Mouse (Mus musculus): ENCODE measurements around the gene Rab8b. TPM values are rescaled to one million over a fixed set of nuclear protein-coding genes. Genes with fewer than 3 reads are reported as not detected.

The Rab8b gene
- total and polyA plus RNA-seq, 2 experiments from 2014 or later, result 25.9 to 27.1 TPM

DNA sequence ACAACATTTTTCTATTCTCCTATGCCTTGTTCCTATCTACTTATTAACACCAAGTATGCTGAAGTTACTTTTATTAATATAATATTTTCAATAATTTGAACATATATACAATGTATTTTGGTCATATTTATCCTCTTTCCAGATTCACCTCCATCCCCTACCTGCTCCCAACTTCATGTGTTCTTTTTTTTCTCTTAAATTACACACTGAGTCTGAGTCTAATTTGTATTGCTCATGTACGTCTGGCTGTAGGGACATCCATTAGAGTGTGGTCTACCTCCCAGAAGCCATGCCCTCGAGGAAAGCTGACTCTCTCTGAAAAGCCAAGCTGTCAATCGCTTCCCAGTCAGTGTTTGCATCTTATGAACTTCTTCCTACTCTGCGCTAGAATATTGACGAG, 122.7 kb downstream of the Rab8b start, which contains the start of gene Gm10647:
Gene Gm10647, plus strand, starts transcription at position 301 of the 400 bp plus-strand sequence.
- H3K4me3 ChIP-seq (ENCODE audit: low read length), result peak within 1 kb of the TSS; percentile 79
- H3K27me3 ChIP-seq (ENCODE audit: insufficient read depth, low read length), result no peaks in the 10 kb centered on the region
- peak within 1 kb of the TSS; percentile 89 for H3K27ac ChIP-seq
- H3K9ac ChIP-seq (replicated peaks; ENCODE audit: low read length), result peak within 1 kb of the TSS; percentile 71
- H3K9me3 ChIP-seq (ENCODE audit: low read length), result no peaks in the 10 kb centered on the region
- peak within 1 kb of the TSS; percentile 64 for H3K4me2 ChIP-seq (ENCODE audit: low read depth, low read length)
- H3K36me3 ChIP-seq (ENCODE audit: insufficient read depth, low read length), result no peaks in the 10 kb centered on the region
- no peak for DNase-seq (ENCODE audit: low spot score)
- 75% methylated on average over 5 of the region's 5 CpGs for WGBS
- no peaks in the 10 kb centered on the region for H3K4me1 ChIP-seq (ENCODE audit: insufficient read depth, low read length)
- ATAC-seq, result no peak
- no peak for TF ChIP-seq CTCF (IDR thresholded peaks at IDR 0.05; ENCODE audit: low read depth)

DNA sequence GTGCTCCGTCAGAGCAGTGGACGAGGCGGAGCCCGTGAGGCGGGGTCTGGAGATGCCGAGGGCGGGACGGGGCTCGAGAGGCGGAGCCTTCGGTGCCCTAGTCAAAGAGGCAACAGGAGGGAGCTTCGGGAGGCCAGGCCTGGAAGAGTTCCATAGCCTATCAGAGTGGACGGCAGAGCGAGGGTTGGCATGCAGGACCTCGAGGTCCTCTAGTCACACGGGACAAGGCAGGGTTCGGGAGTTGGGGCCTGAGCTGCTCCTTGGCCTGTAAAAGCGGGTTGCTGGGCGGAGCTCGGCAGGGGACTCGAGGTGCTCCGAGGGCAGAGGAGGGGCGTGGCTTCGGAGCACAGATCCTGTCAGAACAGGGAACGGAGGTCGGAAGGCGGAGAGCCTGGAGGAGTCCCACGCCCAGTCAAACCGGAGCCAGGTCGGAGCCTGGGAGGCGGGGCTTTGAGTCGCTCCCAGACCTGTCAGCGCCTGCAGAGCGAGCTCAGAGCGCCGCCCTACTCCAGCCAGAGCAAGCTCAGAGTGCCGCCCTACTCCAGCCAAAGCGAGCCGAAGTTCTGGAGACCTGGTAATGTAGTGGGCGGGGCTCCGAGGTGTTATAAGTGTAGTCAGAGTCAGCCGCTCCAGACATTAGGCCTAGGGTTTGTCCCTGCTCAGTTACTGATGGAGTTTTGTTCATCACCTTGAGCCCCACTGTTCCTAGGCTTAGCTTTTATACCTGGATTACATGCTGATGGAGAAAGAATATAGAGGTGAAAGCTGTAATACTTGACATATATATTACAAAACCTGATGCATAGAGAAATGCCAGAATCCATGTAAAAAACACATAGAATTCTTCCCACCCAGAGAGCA, 123.8 kb downstream of the Rab8b start, which contains the start of gene Aph1b:
Gene Aph1b, minus strand, starts transcription at position 27 of the 861 bp plus-strand sequence.
- Histone ChIP-seq H3K36me3 (ENCODE audit: insufficient read depth, low read length) (no peaks in the 10 kb centered on the region), H3K27ac (peak within 1 kb of the TSS; percentile 89), H3K4me3 (ENCODE audit: low read length) (peak within 1 kb of the TSS; percentile 79), H3K9ac (replicated peaks; ENCODE audit: low read length) (peak within 1 kb of the TSS; percentile 71), H3K9me3 (ENCODE audit: low read length) (no peaks in the 10 kb centered on the region), H3K4me2 (ENCODE audit: low read depth, low read length) (peak within 1 kb of the TSS; percentile 64), H3K27me3 (ENCODE audit: insufficient read depth, low read length) (no peaks in the 10 kb centered on the region), H3K4me1 (ENCODE audit: insufficient read depth, low read length) (no peaks in the 10 kb centered on the region)
- WGBS, result under 1% methylated on average over 41 of the region's 42 CpGs
- DNase-seq (ENCODE audit: low spot score) (peak; percentile 97), ATAC-seq (peak; percentile 98)
- TF ChIP-seq CTCF (IDR thresholded peaks at IDR 0.05; ENCODE audit: low read depth), result no peak

DNA sequence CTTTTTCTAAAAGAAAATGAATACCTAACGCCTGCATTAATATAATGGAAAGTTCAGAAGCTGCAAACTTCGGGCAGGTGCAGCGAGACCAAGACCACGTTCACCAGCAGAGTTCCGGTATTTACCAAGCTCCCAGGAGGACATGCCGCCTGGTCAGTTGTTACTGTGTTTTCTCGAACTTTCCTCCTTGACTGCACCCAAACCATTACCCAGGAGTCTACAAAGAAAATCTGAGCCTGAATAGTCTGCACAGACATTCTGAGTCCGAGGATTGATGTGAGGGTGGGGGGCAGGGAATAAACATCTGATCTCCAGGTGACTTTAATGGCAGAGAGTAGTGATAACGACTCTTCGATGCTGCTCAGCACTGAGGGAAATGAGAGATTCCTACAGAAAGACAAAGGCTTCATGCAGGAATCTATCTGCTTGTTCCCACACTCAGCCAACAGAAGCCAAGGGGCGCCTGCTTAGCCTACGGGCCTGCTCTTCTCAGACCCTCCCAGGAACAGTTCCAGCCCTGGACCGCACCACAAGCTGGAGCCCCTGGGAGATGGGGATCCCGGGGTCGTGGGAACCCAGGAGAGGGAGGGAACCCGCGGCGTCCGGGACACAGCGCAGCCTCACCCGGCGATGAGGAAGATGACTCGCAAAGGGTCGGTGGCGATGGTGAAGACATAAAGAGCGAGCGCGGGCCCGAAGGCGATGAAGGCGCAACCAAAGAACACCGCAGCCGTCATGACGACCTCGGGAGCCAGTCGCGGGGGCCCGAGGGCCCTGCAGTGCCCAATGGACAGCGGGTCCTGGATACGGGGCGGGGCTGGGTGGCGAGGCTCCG, 124.6 kb downstream of the Rab8b start:
- H3K27ac ChIP-seq, result peak overlapping the region; percentile 89
- H3K9me3 ChIP-seq (ENCODE audit: low read length), result no peaks in the 10 kb centered on the region
- WGBS, result 2% methylated on average over 43 of the region's 43 CpGs
- no peaks in the 10 kb centered on the region for H3K4me1 ChIP-seq (ENCODE audit: insufficient read depth, low read length)
- 0 out of 2 replicates have a peak, but pooled peaks cover 4% of the 10 kb centered on the region for H3K36me3 ChIP-seq (ENCODE audit: insufficient read depth, low read length)
- H3K9ac ChIP-seq (replicated peaks; ENCODE audit: low read length), result peak overlapping the region; percentile 71
- peak overlapping the region; percentile 79 for H3K4me3 ChIP-seq (ENCODE audit: low read length)
- peak; percentile 67 for DNase-seq (ENCODE audit: low spot score)
- ATAC-seq, result peak; percentile 61
- H3K27me3 ChIP-seq (ENCODE audit: insufficient read depth, low read length), result no peaks in the 10 kb centered on the region
- H3K4me2 ChIP-seq (ENCODE audit: low read depth, low read length), result peak overlapping the region; percentile 64
- no peak for TF ChIP-seq CTCF (IDR thresholded peaks at IDR 0.05; ENCODE audit: low read depth)

Other genes with a start within 250 kb of the Rab8b start
- gene Car12, start 206.0 kb downstream of the Rab8b start, total RNA-seq (2014; rRNA removed), result 5.9 and 12.5 TPM in 2 replicates
- gene Car12, start 206.0 kb downstream of the Rab8b start, polyA plus RNA-seq (2015; fragmentation: Nextera tagmentation; extraction: Ambion mirVana), result 6.6 and 7.4 TPM in 2 replicates
- gene Aph1b, start 124.2 kb downstream of the Rab8b start, total RNA-seq (2014; rRNA removed), result 26.5 and 26.8 TPM in 2 replicates
- 15.1 and 15.6 TPM in 2 replicates for gene Aph1b, start 124.2 kb downstream of the Rab8b start, polyA plus RNA-seq (2015; fragmentation: Nextera tagmentation; extraction: Ambion mirVana)
- gene Gm10647, start 122.6 kb downstream of the Rab8b start, total RNA-seq (2014; rRNA removed), result 0.29 and 0.99 TPM in 2 replicates
- gene Gm10647, start 122.6 kb downstream of the Rab8b start, polyA plus RNA-seq (2015; fragmentation: Nextera tagmentation; extraction: Ambion mirVana), result 0.45 and 0.55 TPM in 2 replicates
- 2.1 and 3.1 TPM in 2 replicates for gene Aph1c, start 85.0 kb downstream of the Rab8b start, total RNA-seq (2014; rRNA removed)
- 5.3 and 6.3 TPM in 2 replicates for gene Aph1c, start 85.0 kb downstream of the Rab8b start, polyA plus RNA-seq (2015; fragmentation: Nextera tagmentation; extraction: Ambion mirVana)
- 61.0 and 101 TPM in 2 replicates for gene Rps27l, start 26.4 kb upstream of the Rab8b start, total RNA-seq (2014; rRNA removed)
- 258 and 271 TPM in 2 replicates for gene Rps27l, start 26.4 kb upstream of the Rab8b start, polyA plus RNA-seq (2015; fragmentation: Nextera tagmentation; extraction: Ambion mirVana)
- gene Lactb, start 55.8 kb upstream of the Rab8b start, total RNA-seq (2014; rRNA removed), result 13.1 and 18.4 TPM in 2 replicates
- gene Lactb, start 55.8 kb upstream of the Rab8b start, polyA plus RNA-seq (2015; fragmentation: Nextera tagmentation; extraction: Ambion mirVana), result 12.8 and 15.2 TPM in 2 replicates
- gene Tpm1, start 129.7 kb upstream of the Rab8b start, total RNA-seq (2014; rRNA removed), result 98.8 and 120 TPM in 2 replicates
- 177 and 180 TPM in 2 replicates for gene Tpm1, start 129.7 kb upstream of the Rab8b start, polyA plus RNA-seq (2015; fragmentation: Nextera tagmentation; extraction: Ambion mirVana)

Measured in hindbrain, postnatal 0 days (tissue).